Mouse (Mus musculus) liver, embryonic 13.5 days (tissue): ENCODE data around the gene Psat1. TPM values are rescaled to one million over a fixed set of nuclear protein-coding genes. Genes with fewer than 3 reads are reported as not detected.

Experiments used
- polyA plus RNA-seq: library from polyadenylated mRNA; unstranded; fragments of >200 nt; fragmentation: Nextera tagmentation; extraction: Ambion mirVana; gene quantifications from 2 replicates; pipeline ENCODE4 v1.2.1, GENCODE M21; 2015

The Psat1 gene
- polyA plus RNA-seq, 1 experiment from 2014 or later: 165 TPM

Other genes starting within 250 kb of the Psat1 start
- gene Cep78, start 37.7 kb upstream of the Psat1 start, polyA plus RNA-seq: 12.8 and 13.3 TPM in 2 replicates
- gene Gnaq, start 185.5 kb upstream of the Psat1 start, polyA plus RNA-seq: 4.0 and 4.2 TPM in 2 replicates